Mouse (Mus musculus) heart, adult 2 months (tissue): ENCODE results near the gene Cphx1.
"Not testable (repeated sequence)": the region's sequence is repeated elsewhere in the genome, so short reads cannot be mapped to it uniquely, and the experiment has no call there.

ENCODE experiments used
- CTCF ChIP-seq: fragments of 200-600 bp; IDR thresholded peaks from 2 replicates; pipeline ENCODE4 v1.8.1; 2022; ENCODE audit warnings: antibody characterized with exemption, mild to moderate bottlenecking, moderate library complexity
- POLR2A ChIP-seq: fragments of 200-500 bp; IDR thresholded peaks from 2 replicates; pipeline ENCODE4 v1.6.1; 2011; ENCODE audit warnings: mild to moderate bottlenecking, low read depth, low read length, control low read depth; ENCODE audit not compliant: insufficient read depth

DNA sequence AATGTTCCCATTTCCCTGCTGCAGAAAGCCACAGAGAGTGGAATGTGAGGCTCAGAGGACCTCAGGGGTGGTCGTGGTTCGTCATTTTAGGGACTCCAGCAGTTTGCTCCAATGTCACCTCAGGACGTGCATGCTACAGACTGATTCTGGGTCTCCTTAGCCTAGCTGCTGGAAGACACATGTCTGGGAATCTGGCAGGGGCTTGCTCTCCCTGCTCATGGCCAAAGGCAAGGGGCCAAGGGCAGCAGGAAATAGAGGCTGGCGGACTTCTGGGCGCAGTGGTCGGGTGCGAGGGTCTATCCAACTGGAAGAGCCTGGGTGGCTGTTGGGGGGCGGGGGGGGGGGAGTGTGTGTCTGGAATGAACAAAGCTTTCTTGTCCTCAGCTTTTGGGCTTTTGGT is 29.1 kb upstream of the Cphx1 start:
- TF ChIP-seq POLR2A, CTCF: not testable (repeated sequence)
